Mouse (Mus musculus) stomach, postnatal 0 days (tissue): ENCODE results near the gene Ldah.

Source experiments
- CTCF ChIP-seq: IDR thresholded peaks from 2 replicates; pipeline ENCODE4 v1.5.1; 2016; ENCODE audit warnings: antibody characterized with exemption, low read depth, mild to moderate bottlenecking, moderate library complexity
- EP300 ChIP-seq: optimal IDR thresholded peaks from 2 replicates; pipeline ENCODE3; 2016; ENCODE audit warnings: antibody characterized with exemption

GRCm38 (mm10) chr12:8312266-8312665 is 104.4 kb downstream of the Ldah start:
- TF ChIP-seq CTCF (no peak), EP300 (no peak)
